Mouse (Mus musculus) right cerebral cortex, postnatal 36 days (tissue): Measurements from ENCODE around the gene Mecom.

Source experiments
- DNase-seq, 2 experiments: peaks; one replicate each; pipeline ENCODE4 v3.0.0; 2022; ENCODE audit warnings: low spot score in 2 of 2, mixed read lengths in 1 of 2

The Mecom gene

DNA sequence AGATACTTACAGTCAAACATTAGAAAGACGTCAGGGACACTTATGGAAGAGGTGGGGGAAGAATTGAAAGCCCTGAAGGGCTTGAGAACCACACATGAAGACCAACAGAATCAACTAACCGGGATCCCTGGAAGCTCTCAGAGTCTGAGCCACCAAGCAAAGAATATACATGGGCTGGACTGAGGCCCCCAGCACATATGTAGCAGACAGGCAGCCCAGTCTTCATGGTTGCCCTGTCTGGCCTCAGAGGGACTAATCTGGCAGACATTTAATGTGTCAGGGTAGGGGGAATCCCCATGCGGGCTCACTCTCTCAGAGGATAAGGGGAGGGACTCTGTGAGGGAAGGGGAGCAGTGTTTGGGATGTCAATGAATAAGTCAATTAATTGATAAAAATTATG is 584.4 kb downstream of the Mecom start:
- no peak for DNase-seq

DNA sequence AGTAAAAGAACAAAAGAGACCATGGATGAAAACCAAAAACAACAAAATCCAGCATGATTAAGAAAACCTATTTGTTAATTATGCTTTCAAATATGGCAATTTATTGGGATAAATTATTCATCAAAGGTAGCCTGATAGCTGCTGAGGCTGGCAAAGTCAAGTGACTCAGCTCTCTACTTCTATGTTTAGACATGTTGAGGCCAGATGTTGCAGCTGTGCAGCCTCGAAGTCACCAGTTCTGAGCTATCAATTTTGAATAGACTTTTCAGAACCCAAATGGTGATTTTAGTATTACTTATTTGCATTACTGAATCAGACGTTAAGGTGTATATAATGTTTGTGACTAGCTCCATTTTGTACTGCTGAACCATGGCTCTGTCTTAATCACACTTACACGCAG is 588.8 kb downstream of the Mecom start:
- DNase-seq, result no peak

DNA sequence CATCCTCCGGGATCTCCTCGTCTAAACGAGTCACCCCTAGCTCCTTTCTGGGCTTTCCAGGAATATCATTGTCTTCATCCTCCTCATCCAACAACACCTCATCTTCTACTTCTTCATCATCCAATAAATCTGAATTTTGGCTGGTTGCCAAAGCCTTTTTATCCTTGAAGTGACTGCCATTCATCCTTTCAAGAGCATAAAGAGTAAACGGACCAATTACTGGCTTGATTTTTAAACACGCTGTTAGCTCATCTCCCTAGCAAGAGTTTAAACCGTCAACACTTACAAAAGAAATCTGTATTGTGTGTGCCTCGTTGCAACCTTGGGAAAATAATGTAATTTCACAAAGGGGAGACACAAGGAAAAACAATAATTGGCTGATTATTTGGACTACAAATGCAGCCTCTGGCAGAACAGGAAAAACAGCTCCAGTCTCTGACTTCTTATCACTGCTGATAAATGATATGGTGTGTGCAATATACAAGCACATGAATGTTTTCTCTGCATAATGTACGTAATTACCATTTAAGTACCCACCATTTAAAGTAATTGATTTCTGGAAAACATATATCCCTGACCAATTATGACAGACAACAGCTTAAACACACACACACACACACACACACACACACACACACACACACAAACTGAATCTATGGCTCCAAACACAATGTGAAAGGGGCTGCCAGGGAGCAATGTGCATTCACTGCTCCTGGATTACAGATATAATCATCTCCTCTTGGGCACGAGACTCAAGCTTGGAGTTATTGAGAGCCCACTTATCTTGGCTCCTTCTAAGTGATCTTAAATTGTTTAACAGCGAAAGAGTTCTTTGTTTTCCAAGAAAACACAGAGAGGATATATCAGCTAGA is 590.2 kb downstream of the Mecom start:
- no peak for DNase-seq

DNA sequence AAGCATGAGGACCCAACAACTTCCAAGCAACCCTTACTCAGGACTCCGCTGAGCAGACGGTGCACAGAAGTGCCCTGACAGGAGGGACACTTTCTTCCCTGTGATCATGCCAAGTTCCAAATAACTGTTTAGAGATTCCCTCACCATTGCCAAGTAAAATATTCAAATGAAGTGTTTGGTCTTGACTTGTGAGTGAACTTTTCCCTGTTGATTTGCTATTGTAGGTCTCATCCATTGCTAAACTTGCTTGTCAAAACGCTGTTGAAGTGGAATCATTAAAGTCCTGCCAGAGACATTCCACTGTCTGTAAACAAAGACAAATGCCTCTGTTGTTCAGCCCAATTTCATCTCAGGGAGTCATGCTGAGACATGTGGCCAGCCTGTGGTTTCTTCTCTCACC is 594.5 kb downstream of the Mecom start:
- no peak for DNase-seq

DNA sequence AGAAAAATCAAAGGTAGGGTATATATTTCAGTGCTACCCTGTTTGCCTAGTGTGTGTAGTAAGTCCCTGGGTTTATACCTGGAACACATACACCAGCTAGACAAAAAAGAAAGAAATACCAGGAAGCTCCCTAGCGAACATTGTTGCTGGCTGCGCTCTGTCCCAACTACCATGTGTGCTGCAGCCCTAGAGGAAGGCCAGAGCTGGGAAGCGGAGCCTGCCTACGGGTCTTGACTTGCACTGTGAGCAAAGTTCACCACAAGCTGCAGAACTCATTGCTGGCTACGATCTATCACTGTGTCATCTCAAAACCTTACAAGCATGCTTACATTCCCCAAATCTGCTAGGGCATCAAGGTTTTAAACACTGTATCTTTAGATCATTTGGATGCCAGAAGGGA is 597.0 kb downstream of the Mecom start:
- DNase-seq, result no peak

DNA sequence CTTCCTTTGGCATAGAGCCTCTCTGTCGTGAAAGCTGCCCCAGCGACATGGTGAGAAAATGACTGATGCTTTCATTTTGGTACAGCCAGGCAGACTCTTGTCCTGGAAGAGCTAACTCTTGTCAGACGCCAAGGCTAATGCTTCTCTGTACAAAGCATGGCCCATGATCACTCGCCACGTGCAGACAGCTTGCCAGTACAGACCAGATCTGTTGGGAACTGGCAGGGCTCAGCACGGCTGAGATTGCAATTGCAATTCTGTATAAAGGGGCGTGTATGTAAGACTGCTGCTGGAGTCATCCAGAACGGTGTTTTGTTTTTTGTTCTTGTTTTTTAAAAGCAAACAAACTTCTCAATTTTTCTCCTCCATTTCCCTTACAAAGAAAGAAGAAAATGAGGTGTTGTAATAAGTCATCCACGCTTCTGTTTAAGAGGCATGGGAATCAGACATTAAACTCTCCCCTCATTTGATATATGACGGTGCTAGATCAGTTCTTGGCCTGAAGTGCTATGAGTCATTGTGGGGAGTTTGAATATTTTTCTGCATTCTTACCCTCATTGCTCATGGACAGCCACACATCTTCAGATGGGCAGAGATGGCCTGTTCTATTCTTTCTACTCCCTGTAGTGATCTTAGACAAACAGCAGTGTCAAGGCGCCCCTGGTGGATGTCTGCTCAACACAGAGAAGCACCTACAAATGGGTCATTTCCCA is 644.1 kb downstream of the Mecom start:
- no peak for DNase-seq
